Mouse (Mus musculus): ENCODE measurements around the gene Gps2. TPM values are rescaled to one million over a fixed set of nuclear protein-coding genes. Genes with fewer than 3 reads are reported as not detected.
A peak's percentile ranks its signal among the peaks of the same experiment; 100 is the strongest.

The Gps2 gene
- polyA plus RNA-seq, 1 experiment from 2014 or later = 68.1 TPM

DNA sequence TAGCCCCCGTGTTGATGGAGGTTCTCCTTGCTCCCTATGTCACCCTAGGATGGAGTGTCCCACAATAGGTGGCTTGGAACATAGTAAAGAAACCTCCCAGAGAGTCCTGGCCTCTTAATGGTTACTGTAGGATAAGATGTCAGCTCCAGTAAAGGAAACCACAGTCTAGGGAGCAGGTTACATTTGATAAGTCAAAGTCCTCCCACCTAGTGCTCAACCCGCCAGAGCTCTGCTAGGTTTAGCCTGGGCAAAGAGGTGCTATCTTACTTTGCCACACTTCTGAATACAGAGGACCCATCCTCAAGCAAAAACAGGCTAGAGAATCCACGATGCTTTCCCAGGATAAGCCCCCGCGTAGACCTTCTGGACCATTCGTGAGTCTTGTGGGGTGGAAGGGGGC is 34.7 kb upstream of the Gps2 start:
- H3K27ac ChIP-seq = 0 out of 2 replicates have a peak overlapping the region, but pooled peaks have one; percentile 40
- H3K27me3 ChIP-seq (replicated peaks) = no peaks in the 10 kb centered on the region
- ATAC-seq = no peak
- H3K4me2 ChIP-seq (replicated peaks) = peak overlapping the region; percentile 88
- no peaks in the 10 kb centered on the region for H3K36me3 ChIP-seq
- 88% methylated on average over 6 of the region's 6 CpGs for WGBS
- peak overlapping the region; percentile 53 for H3K4me3 ChIP-seq (replicated peaks)
- H3K9me3 ChIP-seq = no peaks in the 10 kb centered on the region
- peak overlapping the region; percentile 1; the same call in 1 of the 2 replicates for H3K9ac ChIP-seq
- H3K4me1 ChIP-seq (replicated peaks) = peaks cover 27% of the 10 kb centered on the region

DNA sequence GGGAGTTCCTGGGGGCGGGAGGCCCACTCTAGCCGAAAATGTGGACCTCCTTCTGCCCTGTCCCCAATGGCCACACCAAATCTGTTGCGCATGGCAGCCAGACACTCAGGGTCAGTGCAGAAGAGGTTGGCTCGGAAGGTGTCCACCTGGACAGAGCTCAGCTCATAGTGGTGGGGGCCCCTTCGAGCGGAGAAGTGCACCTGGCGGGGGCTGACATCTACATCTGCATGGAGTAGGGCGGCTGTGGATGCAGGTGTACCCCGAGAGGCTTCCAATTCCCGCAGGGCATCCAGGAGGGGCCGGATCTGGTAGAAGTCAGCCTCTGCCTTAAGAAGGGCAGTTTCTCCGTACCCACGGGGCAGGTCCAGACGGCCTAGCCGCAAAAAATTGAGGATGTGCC is 34.0 kb upstream of the Gps2 start:
- Histone ChIP-seq H3K4me3 (replicated peaks) (peak overlapping the region; percentile 53), H3K4me1 (replicated peaks) (peaks cover 33% of the 10 kb centered on the region), H3K9me3 (no peaks in the 10 kb centered on the region), H3K36me3 (no peaks in the 10 kb centered on the region), H3K27ac (no peak overlapping the region), H3K4me2 (replicated peaks) (peak overlapping the region; percentile 88), H3K9ac (peak overlapping the region; percentile 61), H3K27me3 (replicated peaks) (no peaks in the 10 kb centered on the region)
- WGBS = 45% methylated on average over 15 of the region's 15 CpGs
- ATAC-seq = no peak

DNA sequence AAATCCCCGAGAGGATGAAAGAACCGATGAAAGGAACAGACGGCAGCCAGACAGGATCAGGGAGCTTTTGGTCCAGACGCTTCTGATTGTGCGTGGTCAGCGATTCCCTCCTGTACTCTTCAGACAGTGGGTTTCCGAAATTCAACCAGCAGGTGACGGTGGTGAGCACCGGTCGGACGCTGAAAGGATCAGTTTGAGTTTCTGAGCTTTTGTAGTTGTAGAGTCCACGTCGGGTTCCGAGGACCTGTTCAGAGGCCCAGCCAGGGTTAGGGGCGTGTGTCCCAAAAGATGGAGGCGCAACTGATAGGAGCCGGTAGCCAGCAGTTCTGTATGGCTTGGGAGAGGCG is 33.2 kb upstream of the Gps2 start:
- peak; percentile 60 for ATAC-seq
- under 1% methylated on average over 18 of the region's 18 CpGs for WGBS
- Histone ChIP-seq H3K4me1 (replicated peaks) (peaks cover 33% of the 10 kb centered on the region), H3K9ac (peak overlapping the region; percentile 61), H3K4me3 (replicated peaks) (peak overlapping the region; percentile 53), H3K27me3 (replicated peaks) (no peaks in the 10 kb centered on the region), H3K9me3 (no peaks in the 10 kb centered on the region), H3K36me3 (no peaks in the 10 kb centered on the region), H3K4me2 (replicated peaks) (peak overlapping the region; percentile 88), H3K27ac (peak overlapping the region; percentile 93)

DNA sequence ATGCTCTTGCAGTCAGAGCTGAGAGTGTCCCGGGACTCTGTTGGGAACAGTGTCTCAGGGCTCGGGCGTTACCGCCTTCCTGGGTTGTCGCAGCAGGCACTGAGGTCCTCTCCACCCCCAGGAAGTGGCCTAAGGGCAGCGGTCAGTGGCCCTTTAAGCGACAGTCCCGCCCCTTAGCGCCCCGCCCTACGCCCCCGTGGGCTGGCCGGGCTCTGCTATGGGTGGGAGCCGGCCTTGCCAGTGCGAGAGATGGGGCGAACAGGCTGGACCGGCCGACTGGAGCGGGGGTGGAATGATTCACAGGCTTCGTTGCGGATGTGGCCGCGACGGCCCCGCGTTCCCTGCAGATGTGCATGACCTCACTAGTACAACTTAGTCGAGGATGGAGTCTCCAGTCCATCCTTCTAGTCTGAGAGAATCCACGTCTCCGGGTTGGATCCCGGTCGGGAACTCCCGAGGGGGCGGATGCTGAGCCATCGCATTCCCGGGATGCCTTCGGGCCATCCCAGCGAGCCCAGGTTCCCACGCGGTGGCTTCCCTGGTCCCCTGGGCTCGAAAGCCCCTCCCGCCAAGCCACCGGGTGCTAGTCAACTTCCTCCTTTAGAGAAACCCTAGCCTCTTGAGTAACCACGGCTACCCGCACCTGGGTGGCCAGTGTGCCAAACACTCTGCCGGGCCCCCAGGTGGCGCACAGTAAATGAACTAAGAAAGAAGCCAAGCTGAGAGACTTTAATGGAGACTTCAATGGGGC is 32.7 kb upstream of the Gps2 start, which contains the start of gene Kctd11:
Gene Kctd11 (minus strand): TSS at position 554 of the 751 bp plus-strand sequence.
- H3K4me2 ChIP-seq (replicated peaks) = peak within 1 kb of the TSS; percentile 88
- H3K9me3 ChIP-seq = no peaks in the 10 kb centered on the region
- peak within 1 kb of the TSS; percentile 61 for H3K9ac ChIP-seq
- H3K4me1 ChIP-seq (replicated peaks) = peaks cover 33% of the 10 kb centered on the region
- peak within 1 kb of the TSS; percentile 53 for H3K4me3 ChIP-seq (replicated peaks)
- ATAC-seq = peak; percentile 91
- H3K27me3 ChIP-seq (replicated peaks) = no peaks in the 10 kb centered on the region
- H3K36me3 ChIP-seq = no peaks in the 10 kb centered on the region
- peak within 1 kb of the TSS; percentile 93 for H3K27ac ChIP-seq
- under 1% methylated on average over 46 of the region's 46 CpGs for WGBS

DNA sequence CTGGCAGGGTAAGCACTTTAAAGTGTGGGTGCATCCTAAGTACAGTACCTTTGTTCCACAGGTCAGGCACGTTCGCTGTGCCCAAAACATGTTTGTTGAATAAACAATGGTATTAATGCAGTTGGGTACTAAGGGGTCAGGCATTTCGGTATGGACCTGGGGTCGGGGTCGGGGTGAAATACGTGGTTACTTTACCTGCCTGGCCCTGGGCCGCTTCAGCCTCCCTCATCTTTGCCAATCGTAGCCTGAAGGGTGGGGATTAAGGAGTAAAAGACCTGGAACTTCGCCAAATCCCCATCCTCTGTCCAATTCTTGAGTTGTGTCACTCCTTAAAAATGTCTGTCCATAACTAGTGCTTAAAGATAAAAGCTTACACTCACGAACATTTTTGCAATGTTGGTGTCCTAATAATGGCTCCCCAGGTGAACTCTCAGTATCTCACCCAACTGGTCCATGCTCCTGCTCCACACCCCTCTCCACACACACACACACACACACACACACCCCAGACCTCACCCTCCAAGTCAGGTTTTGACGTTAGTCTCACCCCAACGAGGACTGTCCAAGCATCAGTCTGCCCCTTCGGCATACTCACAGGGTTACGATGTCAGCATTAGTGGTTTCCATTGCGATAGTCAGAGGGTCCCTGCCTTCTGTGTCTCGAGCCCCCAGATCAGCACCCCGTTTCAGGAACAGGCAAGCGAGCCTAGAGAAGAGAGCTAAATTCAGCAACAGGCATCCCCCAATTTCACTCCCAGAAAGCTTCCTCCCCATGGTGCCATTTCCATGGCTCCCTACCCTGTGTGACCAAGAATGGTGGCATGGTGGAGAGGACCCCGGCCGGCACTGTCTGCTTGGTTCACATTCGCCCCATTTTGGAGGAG is 31.7 kb upstream of the Gps2 start:
- Histone ChIP-seq H3K4me1 (replicated peaks) (peaks cover 31% of the 10 kb centered on the region), H3K9ac (peak overlapping the region; percentile 61), H3K36me3 (no peaks in the 10 kb centered on the region), H3K4me3 (replicated peaks) (peak overlapping the region; percentile 53), H3K27me3 (replicated peaks) (no peaks in the 10 kb centered on the region), H3K9me3 (no peaks in the 10 kb centered on the region), H3K27ac (peak overlapping the region; percentile 93), H3K4me2 (replicated peaks) (peak overlapping the region; percentile 88)
- ATAC-seq = no peak
- 62% methylated on average over 21 of the region's 21 CpGs for WGBS

DNA sequence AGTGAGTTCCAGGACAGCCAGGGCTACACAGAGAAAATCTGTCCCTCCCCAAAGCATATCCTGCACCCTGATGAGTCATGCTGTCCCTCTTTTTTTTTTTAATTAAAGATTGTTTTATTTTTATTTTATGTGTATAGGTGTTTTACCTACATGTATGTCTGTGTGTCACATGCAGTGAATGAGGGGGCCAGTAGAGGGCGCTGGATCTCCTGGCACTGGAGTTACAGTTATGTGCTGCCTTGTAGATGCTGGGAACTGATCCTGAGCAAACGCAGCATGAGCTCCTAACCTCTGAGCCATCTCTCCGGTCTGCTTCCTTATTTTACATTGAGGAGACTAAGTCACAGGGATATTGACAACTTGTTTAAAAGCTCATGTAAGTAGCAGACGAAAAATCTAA is 30.6 kb upstream of the Gps2 start:
- Histone ChIP-seq H3K36me3 (no peaks in the 10 kb centered on the region), H3K9me3 (no peaks in the 10 kb centered on the region), H3K4me3 (replicated peaks) (no peak overlapping the region), H3K27ac (no peak overlapping the region), H3K27me3 (replicated peaks) (no peaks in the 10 kb centered on the region), H3K4me2 (replicated peaks) (no peak overlapping the region), H3K9ac (no peak overlapping the region), H3K4me1 (replicated peaks) (peaks cover 28% of the 10 kb centered on the region)
- 64% methylated on average over 4 of the region's 4 CpGs for WGBS
- ATAC-seq = no peak

DNA sequence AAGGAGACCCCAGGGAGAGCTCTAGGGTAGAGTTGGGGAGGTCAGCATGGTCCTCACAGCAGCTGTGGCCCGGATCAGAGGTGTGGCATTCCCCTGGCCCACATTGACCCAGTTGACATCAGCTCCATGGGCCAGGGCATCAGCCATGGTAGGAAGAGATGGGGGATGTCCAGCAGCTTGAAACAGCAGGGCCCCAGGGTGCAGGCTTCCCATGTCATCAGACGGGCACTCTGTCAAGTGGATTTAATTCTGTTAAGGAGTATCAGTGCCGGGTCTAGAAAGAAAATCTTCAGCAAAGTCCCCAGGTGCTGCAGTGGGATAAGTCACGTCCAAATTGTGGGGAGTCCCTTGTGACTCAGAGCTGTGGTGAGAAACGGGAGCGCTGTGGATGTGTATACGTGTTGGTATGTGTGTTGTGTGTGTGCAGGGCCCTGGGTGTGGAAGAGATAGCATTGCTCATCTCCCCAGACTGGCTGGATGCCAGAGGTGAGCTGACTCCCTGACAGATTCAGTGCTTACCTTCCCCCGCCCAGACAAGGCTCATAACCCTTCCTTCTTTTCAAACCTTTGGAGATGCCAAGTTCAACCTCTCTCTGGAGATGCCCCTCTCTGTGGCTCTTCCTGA is 30.0 kb upstream of the Gps2 start:
- Histone ChIP-seq H3K4me1 (replicated peaks) (peaks cover 27% of the 10 kb centered on the region), H3K36me3 (no peaks in the 10 kb centered on the region), H3K4me3 (replicated peaks) (no peak overlapping the region), H3K4me2 (replicated peaks) (no peak overlapping the region), H3K27ac (no peak overlapping the region), H3K9ac (no peak overlapping the region), H3K27me3 (replicated peaks) (no peaks in the 10 kb centered on the region), H3K9me3 (no peaks in the 10 kb centered on the region)
- 79% methylated on average over 8 of the region's 8 CpGs for WGBS
- no peak for ATAC-seq

DNA sequence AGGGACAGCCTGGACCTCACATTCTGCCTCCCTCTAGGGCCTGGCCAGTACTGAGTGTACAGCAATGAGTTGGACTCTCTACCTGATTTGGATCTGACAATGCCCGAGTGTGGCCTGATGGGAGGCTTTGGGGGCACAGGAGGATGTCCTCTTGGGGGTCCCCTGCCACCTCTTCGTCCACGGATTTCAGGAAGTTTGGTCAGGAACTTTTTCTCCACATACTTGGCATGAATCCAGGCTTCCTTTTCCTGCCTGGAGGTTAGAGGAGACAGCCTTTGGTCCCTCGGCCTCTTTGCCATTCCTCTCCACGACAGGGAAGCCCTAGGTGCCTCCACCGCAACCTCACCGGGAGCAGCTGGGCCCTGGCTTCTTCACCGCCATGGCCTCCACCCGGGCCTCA is 29.4 kb upstream of the Gps2 start:
- no peak overlapping the region for H3K27ac ChIP-seq
- no peak overlapping the region for H3K9ac ChIP-seq
- no peak for ATAC-seq

DNA sequence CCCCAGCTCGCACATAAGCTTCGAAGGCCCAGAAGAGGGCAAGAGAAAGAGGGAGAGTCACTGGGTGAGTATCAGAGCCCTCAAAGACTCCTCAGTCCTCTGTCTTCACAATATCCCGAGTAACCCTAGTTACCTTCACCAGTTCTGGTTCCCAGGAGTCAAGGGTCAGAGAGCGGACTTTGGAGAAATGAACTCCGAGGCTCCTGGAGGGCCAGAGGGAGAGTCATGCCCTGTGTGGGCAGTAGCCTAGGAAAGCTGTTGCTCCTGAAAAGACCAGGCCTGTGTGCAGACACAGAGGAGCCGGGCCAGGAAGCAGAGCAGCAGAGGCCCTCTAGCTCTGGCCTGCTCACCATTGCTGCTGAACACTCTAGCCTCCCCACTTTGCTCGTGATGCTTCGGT is 29.0 kb upstream of the Gps2 start:
- ATAC-seq = no peak
- H3K4me3 ChIP-seq (replicated peaks) = no peak overlapping the region
- H3K27me3 ChIP-seq (replicated peaks) = no peaks in the 10 kb centered on the region
- H3K36me3 ChIP-seq = no peaks in the 10 kb centered on the region
- peaks cover 17% of the 10 kb centered on the region for H3K4me1 ChIP-seq (replicated peaks)
- H3K9ac ChIP-seq = no peak overlapping the region
- 76% methylated on average over 8 of the region's 8 CpGs for WGBS
- no peak overlapping the region for H3K4me2 ChIP-seq (replicated peaks)
- H3K27ac ChIP-seq = 0 out of 2 replicates have a peak overlapping the region, but pooled peaks have one; percentile 3
- H3K9me3 ChIP-seq = no peaks in the 10 kb centered on the region

More for the DNA sequence above, 29.4 kb upstream of the Gps2 start:
- H3K27me3 ChIP-seq (replicated peaks) = no peaks in the 10 kb centered on the region
- H3K4me1 ChIP-seq (replicated peaks) = peaks cover 21% of the 10 kb centered on the region
- no peak overlapping the region for H3K4me2 ChIP-seq (replicated peaks)
- H3K4me3 ChIP-seq (replicated peaks) = no peak overlapping the region
- no peaks in the 10 kb centered on the region for H3K36me3 ChIP-seq
- no peaks in the 10 kb centered on the region for H3K9me3 ChIP-seq
- 64% methylated on average over 9 of the region's 9 CpGs for WGBS

DNA sequence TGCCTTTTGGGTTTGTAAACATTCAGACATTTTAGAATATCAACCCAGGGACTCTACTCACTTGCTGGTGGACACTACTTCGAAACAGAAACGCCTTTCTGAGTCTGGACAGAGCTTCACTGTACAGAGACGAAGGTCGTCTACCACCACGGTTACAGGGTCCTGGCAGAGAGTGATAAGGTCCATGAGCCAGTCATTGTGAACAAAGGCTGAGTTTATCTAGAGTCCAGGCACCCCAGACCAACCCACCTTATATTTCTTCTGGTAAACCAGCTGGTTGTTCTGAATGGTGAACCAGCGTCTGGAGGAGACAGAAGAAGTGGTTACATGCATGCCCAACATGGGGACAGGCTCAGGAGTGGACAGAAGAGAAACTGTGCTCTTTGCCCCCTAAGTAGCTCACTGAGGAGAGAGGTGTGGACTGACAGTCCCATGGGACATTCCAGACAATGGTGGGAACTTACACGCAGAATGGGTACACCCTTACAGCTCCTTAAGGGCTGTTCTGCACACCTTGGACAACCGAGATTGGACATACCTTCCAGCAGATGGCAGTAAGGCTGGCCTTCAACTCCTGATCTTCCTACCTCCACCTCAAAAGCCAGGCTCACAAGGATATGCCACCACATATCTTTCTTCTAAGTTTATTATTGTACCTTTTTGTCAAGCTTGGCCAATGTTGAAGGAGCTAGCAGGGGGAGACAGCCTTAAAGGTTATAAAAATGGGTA is 26.6 kb upstream of the Gps2 start:
- no peak overlapping the region for H3K27ac ChIP-seq
- no peak overlapping the region for H3K9ac ChIP-seq
- H3K4me2 ChIP-seq (replicated peaks) = no peak overlapping the region
- no peaks in the 10 kb centered on the region for H3K9me3 ChIP-seq
- H3K27me3 ChIP-seq (replicated peaks) = no peaks in the 10 kb centered on the region
- no peak overlapping the region for H3K4me3 ChIP-seq (replicated peaks)
- H3K4me1 ChIP-seq (replicated peaks) = peaks cover 6% of the 10 kb centered on the region; the same call in 1 of the 2 replicates
- no peaks in the 10 kb centered on the region for H3K36me3 ChIP-seq
- ATAC-seq = no peak
- WGBS = 65% methylated on average over 8 of the region's 8 CpGs

DNA sequence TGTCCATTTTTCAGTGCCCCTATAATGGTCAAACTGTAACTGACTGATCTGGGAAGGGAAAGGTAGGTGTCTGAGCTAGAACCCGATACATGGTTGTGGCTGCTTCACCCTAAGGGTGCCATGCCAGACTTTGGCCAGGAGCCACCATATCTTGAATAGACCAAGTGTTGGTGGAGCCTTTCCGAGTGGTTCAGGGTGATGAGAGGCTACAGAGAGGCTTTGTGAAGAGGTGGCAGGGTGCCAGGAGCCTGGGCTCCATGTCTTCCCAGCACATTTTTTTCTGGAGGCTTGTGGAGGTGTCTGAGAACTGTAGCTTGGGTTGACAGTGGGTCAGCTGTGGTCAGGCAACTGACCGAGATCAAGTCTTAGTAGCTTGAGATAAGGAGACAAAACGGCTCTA is 22.2 kb upstream of the Gps2 start:
- 73% methylated on average over 4 of the region's 4 CpGs for WGBS
- Histone ChIP-seq H3K4me3 (replicated peaks) (no peak overlapping the region), H3K9ac (no peak overlapping the region), H3K4me1 (replicated peaks) (no peaks in the 10 kb centered on the region), H3K27ac (no peak overlapping the region), H3K27me3 (replicated peaks) (no peaks in the 10 kb centered on the region), H3K9me3 (no peaks in the 10 kb centered on the region), H3K36me3 (no peaks in the 10 kb centered on the region), H3K4me2 (replicated peaks) (no peak overlapping the region)
- ATAC-seq = no peak

DNA sequence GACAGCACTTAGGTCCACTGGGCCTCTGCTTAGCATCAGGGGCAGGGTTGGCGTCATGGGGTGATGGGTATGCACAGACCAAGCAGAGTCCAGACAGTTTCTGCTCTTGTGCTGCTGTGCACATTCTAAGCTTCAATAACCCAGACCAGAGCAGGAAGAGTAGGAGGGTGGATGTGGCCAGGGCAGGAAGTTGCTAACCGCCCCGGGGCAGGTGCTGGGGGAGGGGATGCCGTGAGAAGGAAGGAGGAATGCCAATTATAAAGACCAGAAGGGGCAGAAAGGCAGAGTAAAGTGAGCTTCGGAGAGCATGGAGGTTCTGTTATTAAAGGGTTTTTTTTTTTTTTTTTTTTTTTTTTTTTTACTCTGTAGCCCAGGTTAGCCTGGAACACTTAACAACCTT is 19.0 kb upstream of the Gps2 start:
- Histone ChIP-seq H3K9ac (no peak overlapping the region), H3K27ac (no peak overlapping the region), H3K4me2 (replicated peaks) (no peak overlapping the region), H3K27me3 (replicated peaks) (no peaks in the 10 kb centered on the region), H3K36me3 (no peaks in the 10 kb centered on the region), H3K4me1 (replicated peaks) (peaks cover 4% of the 10 kb centered on the region), H3K4me3 (replicated peaks) (no peak overlapping the region), H3K9me3 (no peaks in the 10 kb centered on the region)
- no peak for ATAC-seq
- WGBS = 78% methylated on average over 5 of the region's 5 CpGs
